Mouse (Mus musculus): ENCODE measurements around the gene Baz2b. TPM values are rescaled to one million over a fixed set of nuclear protein-coding genes. Genes with fewer than 3 reads are reported as not detected.

The Baz2b gene
- polyA plus RNA-seq, 1 experiment: 46.2 TPM

GRCm38 (mm10) chr2:60026554-60026953, 183.1 kb downstream of the Baz2b start:
- Histone ChIP-seq H3K4me3 (replicated peaks; ENCODE audit: insufficient read depth, low read depth, low read length) (no peak overlapping the region), H3K27me3 (ENCODE audit: control insufficient read depth, insufficient read depth, low read length) (no peaks in the 10 kb centered on the region), H3K4me1 (ENCODE audit: control insufficient read depth, insufficient read depth, low read length) (peaks cover 3% of the 10 kb centered on the region; the same call in 1 of the 2 replicates), H3K27ac (ENCODE audit: insufficient read depth, low read length) (no peak overlapping the region)
- peak in 1 of 2 experiments; percentile 33 for DNase-seq
- no peak for TF ChIP-seq CTCF (IDR thresholded peaks at IDR 0.05; ENCODE audit: borderline replicate concordance, insufficient read depth, low read depth, low read length)
- no peak for TF ChIP-seq POLR2A (IDR thresholded peaks at IDR 0.05; ENCODE audit: borderline replicate concordance, insufficient read depth, low read length)
- WGBS: 15% methylated on average over 6 of the region's 6 CpGs

DNA sequence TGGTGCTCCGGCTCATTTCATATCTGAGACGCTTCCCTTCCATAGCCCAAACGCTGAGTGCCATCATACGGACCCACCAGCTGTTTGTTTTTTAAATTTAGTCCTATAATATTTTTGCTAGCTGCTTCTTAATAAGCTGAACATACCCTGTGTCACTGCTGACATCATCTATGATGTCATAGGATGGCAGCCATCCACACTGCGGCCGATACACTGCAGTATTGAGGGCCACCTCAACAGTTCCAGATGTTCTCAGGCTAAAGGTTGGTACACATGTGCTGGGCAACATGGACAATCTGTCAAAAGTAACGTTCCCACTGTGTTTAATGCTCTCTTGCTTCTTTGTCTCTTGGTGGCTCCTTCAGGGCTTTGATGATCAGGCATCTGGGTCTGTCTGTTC, 185.9 kb downstream of the Baz2b start:
- TF ChIP-seq CTCF (IDR thresholded peaks at IDR 0.05; ENCODE audit: borderline replicate concordance, insufficient read depth, low read depth, low read length) (no peak), POLR2A (IDR thresholded peaks at IDR 0.05; ENCODE audit: borderline replicate concordance, insufficient read depth, low read length) (no peak)
- no peak for DNase-seq
- Histone ChIP-seq H3K4me1 (ENCODE audit: control insufficient read depth, insufficient read depth, low read length) (peaks cover 3% of the 10 kb centered on the region; the same call in 1 of the 2 replicates), H3K4me3 (replicated peaks; ENCODE audit: insufficient read depth, low read depth, low read length) (no peak overlapping the region), H3K27me3 (ENCODE audit: control insufficient read depth, insufficient read depth, low read length) (no peaks in the 10 kb centered on the region), H3K27ac (ENCODE audit: insufficient read depth, low read length) (no peak overlapping the region)
- 93% methylated on average over 7 of the region's 7 CpGs for WGBS

GRCm38 (mm10) chr2:60021556-60021955, 188.1 kb downstream of the Baz2b start:
- DNase-seq: no peak
- Histone ChIP-seq H3K4me1 (ENCODE audit: control insufficient read depth, insufficient read depth, low read length) (no peaks in the 10 kb centered on the region; the same call in 1 of the 2 replicates), H3K27ac (ENCODE audit: insufficient read depth, low read length) (no peak overlapping the region), H3K4me3 (replicated peaks; ENCODE audit: insufficient read depth, low read depth, low read length) (no peak overlapping the region), H3K27me3 (ENCODE audit: control insufficient read depth, insufficient read depth, low read length) (no peaks in the 10 kb centered on the region)
- WGBS: 77% methylated on average over 5 of the region's 5 CpGs
- TF ChIP-seq CTCF (IDR thresholded peaks at IDR 0.05; ENCODE audit: borderline replicate concordance, insufficient read depth, low read depth, low read length) (no peak), POLR2A (IDR thresholded peaks at IDR 0.05; ENCODE audit: borderline replicate concordance, insufficient read depth, low read length) (no peak)

DNA sequence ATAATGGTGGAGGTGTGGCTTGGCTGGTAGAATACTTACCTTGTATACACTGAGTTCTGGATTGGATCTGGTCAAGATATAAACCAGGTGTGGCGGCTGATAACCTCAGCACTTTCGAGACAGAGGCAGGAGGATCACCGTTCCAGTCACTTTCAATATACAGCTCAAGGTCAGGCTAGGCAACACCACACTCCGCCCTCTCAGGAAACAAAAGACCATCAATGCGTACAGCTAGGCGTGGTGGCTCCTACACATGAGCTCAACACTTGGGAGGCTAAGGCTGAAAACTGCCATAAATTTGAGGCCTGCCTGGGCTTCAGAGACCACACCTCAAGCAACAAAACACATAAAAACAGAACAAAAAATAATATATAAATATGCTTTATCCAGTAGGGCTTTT, 188.5 kb downstream of the Baz2b start:
- DNase-seq: no peak

GRCm38 (mm10) chr2:60019546-60020250, 189.9 kb downstream of the Baz2b start:
- WGBS: 97% methylated on average over 3 of the region's 3 CpGs
- H3K4me3 ChIP-seq (replicated peaks; ENCODE audit: insufficient read depth, low read depth, low read length): no peak overlapping the region
- no peaks in the 10 kb centered on the region for H3K4me1 ChIP-seq (ENCODE audit: control insufficient read depth, insufficient read depth, low read length)
- no peak for TF ChIP-seq CTCF (IDR thresholded peaks at IDR 0.05; ENCODE audit: borderline replicate concordance, insufficient read depth, low read depth, low read length)
- TF ChIP-seq POLR2A (IDR thresholded peaks at IDR 0.05; ENCODE audit: borderline replicate concordance, insufficient read depth, low read length): no peak
- H3K27ac ChIP-seq (ENCODE audit: insufficient read depth, low read length): no peak overlapping the region
- no peaks in the 10 kb centered on the region for H3K27me3 ChIP-seq (ENCODE audit: control insufficient read depth, insufficient read depth, low read length)
- DNase-seq: no peak

More for the DNA sequence above, 188.5 kb downstream of the Baz2b start:
- no peak for TF ChIP-seq POLR2A (IDR thresholded peaks at IDR 0.05; ENCODE audit: borderline replicate concordance, insufficient read depth, low read length)
- no peak for TF ChIP-seq CTCF (IDR thresholded peaks at IDR 0.05; ENCODE audit: borderline replicate concordance, insufficient read depth, low read depth, low read length)
- no peaks in the 10 kb centered on the region; the same call in 1 of the 2 replicates for H3K4me1 ChIP-seq (ENCODE audit: control insufficient read depth, insufficient read depth, low read length)
- H3K4me3 ChIP-seq (replicated peaks; ENCODE audit: insufficient read depth, low read depth, low read length): no peak overlapping the region
- WGBS: 96% methylated on average over 6 of the region's 6 CpGs
- H3K27me3 ChIP-seq (ENCODE audit: control insufficient read depth, insufficient read depth, low read length): no peaks in the 10 kb centered on the region
- no peak overlapping the region for H3K27ac ChIP-seq (ENCODE audit: insufficient read depth, low read length)

DNA sequence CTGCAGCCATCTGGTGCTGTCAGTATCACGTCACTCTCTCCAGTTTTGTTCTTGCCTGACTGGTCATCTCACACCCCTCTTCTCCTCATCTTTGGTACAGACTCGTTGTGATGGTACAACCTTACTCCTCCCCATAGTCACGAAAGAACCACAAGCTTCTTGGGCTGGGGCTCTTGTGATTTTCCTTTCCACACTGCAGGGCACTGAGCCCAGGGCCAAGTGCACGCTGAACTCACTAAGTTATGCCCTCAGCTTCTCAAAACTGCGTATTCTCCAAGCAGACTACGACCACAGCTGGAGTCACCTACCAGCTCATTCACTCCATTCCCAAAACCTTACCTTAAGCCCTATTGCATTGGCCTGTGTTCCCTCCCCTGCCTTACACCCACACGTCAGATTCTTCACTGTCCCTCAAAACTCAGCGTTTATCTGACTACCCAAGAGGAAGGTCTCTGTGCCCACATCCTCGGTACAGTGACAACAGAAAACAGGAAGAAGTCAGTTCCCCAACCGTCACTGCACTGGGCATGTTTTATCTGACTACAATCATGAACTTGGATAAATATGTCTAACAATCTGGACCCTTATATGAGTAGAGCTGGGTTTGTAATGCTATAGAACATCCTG, 190.7 kb downstream of the Baz2b start:
- H3K4me3 ChIP-seq (replicated peaks; ENCODE audit: insufficient read depth, low read depth, low read length): no peak overlapping the region
- H3K4me1 ChIP-seq (ENCODE audit: control insufficient read depth, insufficient read depth, low read length): no peaks in the 10 kb centered on the region
- no peak overlapping the region for H3K27ac ChIP-seq (ENCODE audit: insufficient read depth, low read length)
- WGBS: 71% methylated on average over 10 of the region's 10 CpGs
- DNase-seq: no peak
- no peak for TF ChIP-seq POLR2A (IDR thresholded peaks at IDR 0.05; ENCODE audit: borderline replicate concordance, insufficient read depth, low read length)
- TF ChIP-seq CTCF (IDR thresholded peaks at IDR 0.05; ENCODE audit: borderline replicate concordance, insufficient read depth, low read depth, low read length): no peak
- no peaks in the 10 kb centered on the region for H3K27me3 ChIP-seq (ENCODE audit: control insufficient read depth, insufficient read depth, low read length)

DNA sequence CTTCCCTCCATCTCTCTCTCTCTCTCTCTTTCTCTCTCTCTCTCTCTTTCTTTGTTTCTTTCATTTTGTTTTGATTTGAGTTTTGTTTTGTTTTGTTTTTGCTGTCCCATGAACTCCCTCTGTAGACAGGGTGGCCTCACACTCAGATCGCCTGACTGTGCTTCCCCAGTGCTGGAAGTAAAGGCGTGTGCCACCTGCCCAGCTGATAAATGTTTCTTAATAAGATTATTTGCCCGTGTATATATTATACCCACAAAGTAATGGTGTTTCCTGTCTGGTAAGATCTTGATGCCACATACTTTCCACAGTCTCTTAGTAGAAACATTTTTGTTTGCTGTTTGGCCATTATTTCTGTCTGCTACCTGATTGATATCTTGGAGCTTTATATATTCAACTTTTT, 198.1 kb downstream of the Baz2b start:
- WGBS: 94% methylated on average over 3 of the region's 3 CpGs
- Histone ChIP-seq H3K4me3 (replicated peaks; ENCODE audit: insufficient read depth, low read depth, low read length) (no peak overlapping the region), H3K27me3 (ENCODE audit: control insufficient read depth, insufficient read depth, low read length) (no peaks in the 10 kb centered on the region), H3K4me1 (ENCODE audit: control insufficient read depth, insufficient read depth, low read length) (no peaks in the 10 kb centered on the region), H3K27ac (ENCODE audit: insufficient read depth, low read length) (no peak overlapping the region)
- no peak for TF ChIP-seq CTCF (IDR thresholded peaks at IDR 0.05; ENCODE audit: borderline replicate concordance, insufficient read depth, low read depth, low read length)
- TF ChIP-seq POLR2A (IDR thresholded peaks at IDR 0.05; ENCODE audit: borderline replicate concordance, insufficient read depth, low read length): no peak
- no peak for DNase-seq

DNA sequence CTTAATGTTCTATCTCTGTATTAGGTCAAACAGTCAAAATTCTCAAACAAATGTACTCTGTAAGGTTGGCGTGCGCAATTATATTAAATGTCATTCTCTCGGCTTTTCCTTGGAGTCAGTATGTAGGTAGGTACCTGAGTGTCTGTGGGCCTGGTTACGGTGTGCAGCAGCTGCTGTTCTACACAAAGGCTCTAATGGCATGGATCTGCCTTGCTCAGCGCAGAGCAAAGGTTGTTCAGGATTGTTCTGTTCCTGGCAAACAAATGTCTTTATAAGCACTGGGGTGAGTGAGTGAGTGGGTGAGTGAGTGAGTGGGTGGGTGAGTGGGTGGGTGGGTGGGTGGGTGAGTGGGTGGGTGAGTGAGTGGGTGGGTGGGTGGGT, 206.0 kb downstream of the Baz2b start:
- no peak for TF ChIP-seq POLR2A (IDR thresholded peaks at IDR 0.05; ENCODE audit: borderline replicate concordance, insufficient read depth, low read length)
- no peak for TF ChIP-seq CTCF (IDR thresholded peaks at IDR 0.05; ENCODE audit: borderline replicate concordance, insufficient read depth, low read depth, low read length)
- Histone ChIP-seq H3K4me3 (replicated peaks; ENCODE audit: insufficient read depth, low read depth, low read length) (no peak overlapping the region), H3K4me1 (ENCODE audit: control insufficient read depth, insufficient read depth, low read length) (no peaks in the 10 kb centered on the region), H3K27me3 (ENCODE audit: control insufficient read depth, insufficient read depth, low read length) (no peaks in the 10 kb centered on the region), H3K27ac (ENCODE audit: insufficient read depth, low read length) (no peak overlapping the region)
- DNase-seq: no peak
- 95% methylated on average over 5 of the region's 5 CpGs for WGBS
